Mouse (Mus musculus): Measurements from ENCODE around the gene Mrgpra6. TPM values are rescaled to one million over a fixed set of nuclear protein-coding genes. Genes with fewer than 3 reads are reported as not detected.

Gene Mrgpra6
- total RNA-seq (2012; rRNA removed) (not detected in 2 replicates), total RNA-seq (2014; rRNA removed) (not detected in 2 replicates), polyA plus RNA-seq (2012; ENCODE audit: insufficient read length, low read depth) (not detected in 2 replicates)

GRCm38 (mm10) chr7:47204830-47205229 is at the start of gene Mrgpra6:
Gene Mrgpra6, minus strand, starts transcription at chr7:47204920.
- no peak within 1 kb of the TSS for H3K27ac ChIP-seq (ENCODE audit: insufficient read depth, low read depth)
- H3K4me2 ChIP-seq (ENCODE audit: insufficient read depth, low read depth, poor library complexity, severe bottlenecking) = no peak within 1 kb of the TSS
- H3K79me2 ChIP-seq (replicated peaks; ENCODE audit: control insufficient read depth, extremely low read depth, insufficient read depth, poor library complexity, severe bottlenecking) = no peaks in the 10 kb centered on the region
- DNase-seq (ENCODE audit: extremely low read depth) = no peak
- dilution Hi-C loops (cut with MboI; ENCODE audit: extremely low pct_ligation_motif_present, extremely low pct_unique_long_range_greater_than_20kb, low sequenced_read_pairs) (no loop called here), in situ Hi-C loops (cut with MboI; ENCODE audit: low pct_ligation_motif_present, low pct_unique_long_range_greater_than_20kb, low sequenced_read_pairs) (loop anchor here (25.0 kb wide), 1 partner anchor 807 kb away; no protein-coding TSS in a partner anchor)
- peaks cover 3% of the 10 kb centered on the region for H3K9me3 ChIP-seq (replicated peaks; ENCODE audit: low read length)
- no peaks in the 10 kb centered on the region for H3K4me1 ChIP-seq (ENCODE audit: control insufficient read depth in 1 of 2, insufficient read depth in 2 of 2)
- no peak within 1 kb of the TSS for H3K9ac ChIP-seq (ENCODE audit: insufficient read depth, low read depth)
- H3K27me3 ChIP-seq (replicated peaks) = peaks cover 38% of the 10 kb centered on the region
- H3K4me3 ChIP-seq (replicated peaks in 1 of 3; ENCODE audit: low read depth in 2 of 3, low read length in 2 of 3, poor library complexity in 1 of 3) = no peak within 1 kb of the TSS
- no peaks in the 10 kb centered on the region for H3K36me3 ChIP-seq (replicated peaks in 1 of 2; ENCODE audit: control insufficient read depth in 1 of 2, insufficient read depth in 1 of 2, low read length in 1 of 2)
- TF ChIP-seq JUN (IDR thresholded peaks at IDR 0.05; ENCODE audit: insufficient read depth, low read depth, low read length) = no peak
- TF ChIP-seq MYC (IDR thresholded peaks at IDR 0.05; ENCODE audit: low read depth, low read length) = no peak
- no peak for TF ChIP-seq NRF1 (IDR thresholded peaks at IDR 0.05; ENCODE audit: low read depth, low read length)

- no peaks in the 10 kb centered on the region for H3K79me2 ChIP-seq (replicated peaks; ENCODE audit: control insufficient read depth, extremely low read depth, insufficient read depth, poor library complexity, severe bottlenecking)
- in situ Hi-C loops (cut with MboI; ENCODE audit: low pct_ligation_motif_present, low pct_unique_long_range_greater_than_20kb, low sequenced_read_pairs) (loop anchor here (10.0 kb wide), 1 partner anchor 102 kb away; the partner anchor contains the start of gene Mrgpra1), dilution Hi-C loops (cut with MboI; ENCODE audit: extremely low pct_ligation_motif_present, extremely low pct_unique_long_range_greater_than_20kb, low sequenced_read_pairs) (no loop called here)
- peaks cover 20% of the 10 kb centered on the region for H3K27me3 ChIP-seq (replicated peaks)
- H3K4me3 ChIP-seq (replicated peaks in 1 of 3; ENCODE audit: low read depth in 2 of 3, low read length in 2 of 3, poor library complexity in 1 of 3) = no peak within 1 kb of the TSS
- H3K4me1 ChIP-seq (ENCODE audit: control insufficient read depth in 1 of 2, insufficient read depth in 2 of 2) = no peaks in the 10 kb centered on the region
- TF ChIP-seq TCF12 (IDR thresholded peaks at IDR 0.05; ENCODE audit: low read depth, low read length) (no peak), MYC (IDR thresholded peaks at IDR 0.05; ENCODE audit: low read depth, low read length) (no peak), CHD1 (IDR thresholded peaks at IDR 0.05; ENCODE audit: low read depth, low read length) (no peak), MXI1 (IDR thresholded peaks at IDR 0.05; ENCODE audit: low read depth, low read length) (no peak), USF1 (IDR thresholded peaks at IDR 0.05; ENCODE audit: low read depth, low read length) (no peak), NRF1 (IDR thresholded peaks at IDR 0.05; ENCODE audit: low read depth, low read length) (no peak), CHD2 (IDR thresholded peaks at IDR 0.05; ENCODE audit: low read length) (no peak), MEF2A (IDR thresholded peaks at IDR 0.05; ENCODE audit: borderline replicate concordance, low read depth, low read length) (no peak), ETS1 (conservative IDR thresholded peaks at IDR 0.05; ENCODE audit: low read depth, low read length) (no peak)
- H3K36me3 ChIP-seq (replicated peaks in 1 of 2; ENCODE audit: control insufficient read depth in 1 of 2, insufficient read depth in 1 of 2, low read length in 1 of 2) = no peaks in the 10 kb centered on the region
- no peak within 1 kb of the TSS for H3K9ac ChIP-seq (ENCODE audit: insufficient read depth, low read depth)
- no peak within 1 kb of the TSS for H3K4me2 ChIP-seq (ENCODE audit: insufficient read depth, low read depth, poor library complexity, severe bottlenecking)
- no peak for DNase-seq (ENCODE audit: extremely low read depth)
- no peak within 1 kb of the TSS for H3K27ac ChIP-seq (ENCODE audit: insufficient read depth, low read depth)
- H3K9me3 ChIP-seq (replicated peaks; ENCODE audit: low read length) = no peaks in the 10 kb centered on the region
These were observed 48.0 kb upstream of the Mrgpra6 start, which contains the start of gene Mrgpra9 for GRCm38 (mm10) chr7:47252770-47253169. Gene Mrgpra9, minus strand, starts transcription at chr7:47252848.

GRCm38 (mm10) chr7:47244658-47245057 is 39.9 kb upstream of the Mrgpra6 start:
- Histone ChIP-seq H3K4me2 (ENCODE audit: insufficient read depth, low read depth, poor library complexity, severe bottlenecking) (no peak overlapping the region), H3K27me3 (replicated peaks) (peaks cover 19% of the 10 kb centered on the region), H3K36me3 (replicated peaks in 1 of 2; ENCODE audit: control insufficient read depth in 1 of 2, insufficient read depth in 1 of 2, low read length in 1 of 2) (no peaks in the 10 kb centered on the region), H3K27ac (ENCODE audit: insufficient read depth, low read depth) (no peak overlapping the region), H3K4me1 (ENCODE audit: control insufficient read depth in 1 of 2, insufficient read depth in 2 of 2) (no peaks in the 10 kb centered on the region), H3K4me3 (replicated peaks in 1 of 3; ENCODE audit: low read depth in 2 of 3, low read length in 2 of 3, poor library complexity in 1 of 3) (no peak overlapping the region), H3K9me3 (replicated peaks; ENCODE audit: low read length) (no peaks in the 10 kb centered on the region), H3K9ac (ENCODE audit: insufficient read depth, low read depth) (no peak overlapping the region), H3K79me2 (replicated peaks; ENCODE audit: control insufficient read depth, extremely low read depth, insufficient read depth, poor library complexity, severe bottlenecking) (no peaks in the 10 kb centered on the region)
- dilution Hi-C loops (cut with MboI; ENCODE audit: extremely low pct_ligation_motif_present, extremely low pct_unique_long_range_greater_than_20kb, low sequenced_read_pairs) = no loop called here
- TF ChIP-seq MYC (IDR thresholded peaks at IDR 0.05; ENCODE audit: low read depth, low read length) = 0 out of 2 replicates have a peak, but pooled peaks have one; percentile 19
- TF ChIP-seq RAD21 (IDR thresholded peaks at IDR 0.05; ENCODE audit: low read depth, low read length) = peak; percentile 58
- peak in 1 of 2 experiments; percentile 58; a peak in 3 of 4 replicates for TF ChIP-seq CTCF (conservative IDR thresholded peaks at IDR 0.05 in 1 of 2, IDR thresholded peaks at IDR 0.05 in 1 of 2; ENCODE audit: low read depth in 2 of 2, low read length in 2 of 2)
- peak; percentile 21; the same call in 1 of the 2 replicates for TF ChIP-seq SMC3 (IDR thresholded peaks at IDR 0.05; ENCODE audit: low read depth, low read length)
- TF ChIP-seq POLR2AphosphoS2 (IDR thresholded peaks at IDR 0.05; ENCODE audit: low read depth, low read length) = no peak
- TF ChIP-seq MXI1 (IDR thresholded peaks at IDR 0.05; ENCODE audit: low read depth, low read length) = no peak
- no peak for TF ChIP-seq USF2 (conservative IDR thresholded peaks at IDR 0.05; ENCODE audit: low read depth, low read length)
- no peak for TF ChIP-seq KAT2A (IDR thresholded peaks at IDR 0.05; ENCODE audit: insufficient replicate concordance, low read length)
- no peak for TF ChIP-seq MAFK (IDR thresholded peaks at IDR 0.05; ENCODE audit: insufficient replicate concordance, low read length)
- DNase-seq (ENCODE audit: extremely low read depth) = peak; percentile 54
- in situ Hi-C loops (cut with MboI; ENCODE audit: low pct_ligation_motif_present, low pct_unique_long_range_greater_than_20kb, low sequenced_read_pairs) = no loop called here

Measured in CH12.LX (cell line).